Mouse (Mus musculus): Measurements from ENCODE around the gene Gng7. TPM values are rescaled to one million over a fixed set of nuclear protein-coding genes. Genes with fewer than 3 reads are reported as not detected.

The Gng7 gene
- polyA plus RNA-seq, 1 experiment from 2014 or later = 11.3 TPM

DNA sequence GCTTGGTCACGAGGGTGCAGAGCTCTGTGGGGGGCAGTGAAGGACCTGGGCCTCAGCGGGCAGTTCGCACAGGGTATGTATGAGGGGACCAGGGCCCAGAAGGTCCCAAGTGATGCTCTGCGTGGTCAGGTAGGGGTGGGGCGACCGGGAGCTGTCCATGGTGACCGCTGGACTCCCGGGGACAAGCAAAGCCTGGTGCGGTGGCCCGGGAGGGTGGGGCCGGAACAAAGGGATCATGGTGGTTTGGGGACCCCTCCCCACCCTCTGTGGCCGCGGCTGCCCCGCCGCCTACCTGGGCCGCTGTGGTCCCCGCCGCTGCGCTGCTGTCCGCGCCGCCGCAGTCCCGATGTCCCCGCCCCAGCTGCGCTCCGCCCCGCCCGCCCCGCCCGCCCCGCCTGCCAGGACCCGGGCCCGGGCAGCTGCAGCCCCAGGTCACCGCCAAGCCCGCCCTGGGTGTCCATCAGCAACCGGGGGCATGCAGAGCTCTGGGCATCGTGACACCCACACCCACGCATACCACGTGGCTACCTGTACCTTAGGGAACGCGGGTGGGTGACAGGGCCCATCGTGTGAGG, 10.4 kb upstream of the Gng7 start:
- peaks cover 4% of the 10 kb centered on the region; the same call in 1 of the 2 replicates for H3K9me3 ChIP-seq

DNA sequence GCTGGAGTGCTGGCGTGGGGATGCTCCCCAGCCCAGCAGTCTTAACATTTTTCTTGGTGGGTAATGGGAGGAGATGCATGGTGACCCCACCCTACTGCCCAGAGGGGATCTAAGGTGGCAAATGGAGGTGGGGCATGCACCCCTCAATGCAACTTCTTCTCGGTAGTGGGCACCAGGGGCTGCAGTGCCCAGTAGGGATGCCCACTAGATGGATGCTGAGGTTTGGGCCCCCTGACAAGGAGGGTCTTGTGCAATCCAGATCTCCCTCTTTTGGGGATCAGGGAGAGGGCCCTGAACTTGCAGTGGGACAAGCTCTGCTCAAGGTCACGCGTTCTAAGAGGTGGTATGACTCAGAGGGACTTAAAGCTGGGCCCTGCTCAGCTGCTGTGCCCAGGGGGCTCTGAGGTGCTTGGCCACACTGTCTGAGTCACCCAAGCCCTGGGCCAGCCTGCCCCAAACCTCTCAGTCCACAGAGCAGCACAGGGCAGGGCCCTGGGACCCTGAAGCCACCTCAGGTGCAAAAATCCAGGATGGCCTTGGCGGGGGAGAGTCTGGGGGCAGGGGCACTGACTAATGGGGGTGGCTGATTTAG, 9.7 kb upstream of the Gng7 start:
- peaks cover 61% of the 10 kb centered on the region for H3K27me3 ChIP-seq
- peak overlapping the region; percentile 37; the same call in 1 of the 2 replicates for H3K4me3 ChIP-seq
- H3K36me3 ChIP-seq = 0 out of 2 replicates have a peak, but pooled peaks cover under 1% of the 10 kb centered on the region
- peaks cover 4% of the 10 kb centered on the region; the same call in 1 of the 2 replicates for H3K9me3 ChIP-seq
- peaks cover 3% of the 10 kb centered on the region; the same call in 1 of the 2 replicates for H3K4me1 ChIP-seq
- WGBS = 64% methylated on average over 5 of the region's 5 CpGs
- no peak for ATAC-seq (ENCODE audit: insufficient number of reproducible peaks, insufficient read depth, low FRiP score, low TSS enrichment, low read depth)
- no peak overlapping the region for H3K4me2 ChIP-seq
- H3K9ac ChIP-seq = no peak overlapping the region
- H3K27ac ChIP-seq = no peak overlapping the region

More for the DNA sequence above, 10.4 kb upstream of the Gng7 start:
- Histone ChIP-seq H3K27me3 (peaks cover 61% of the 10 kb centered on the region), H3K36me3 (peaks cover 7% of the 10 kb centered on the region; the same call in 1 of the 2 replicates), H3K4me3 (peak overlapping the region; percentile 37), H3K4me2 (peak overlapping the region; percentile 61), H3K9ac (peak overlapping the region; percentile 36; the same call in 1 of the 2 replicates), H3K4me1 (peaks cover 3% of the 10 kb centered on the region; the same call in 1 of the 2 replicates), H3K27ac (no peak overlapping the region)
- no peak for ATAC-seq (ENCODE audit: insufficient number of reproducible peaks, insufficient read depth, low FRiP score, low TSS enrichment, low read depth)
- 2% methylated on average over 43 of the region's 43 CpGs for WGBS

- ATAC-seq (ENCODE audit: insufficient number of reproducible peaks, insufficient read depth, low FRiP score, low TSS enrichment, low read depth) = no peak
- WGBS = 69% methylated on average over 8 of the region's 8 CpGs
- H3K27me3 ChIP-seq = peaks cover 61% of the 10 kb centered on the region
Measured at GRCm38 (mm10) chr10:81022744-81023143, 8.0 kb upstream of the Gng7 start.

GRCm38 (mm10) chr10:81021547-81022110, 6.9 kb upstream of the Gng7 start:
- ATAC-seq (ENCODE audit: insufficient number of reproducible peaks, insufficient read depth, low FRiP score, low TSS enrichment, low read depth) = no peak
- WGBS = 10% methylated on average over 26 of the region's 26 CpGs
- no peak overlapping the region for H3K4me3 ChIP-seq
- peak overlapping the region; percentile 38 for H3K4me2 ChIP-seq
- H3K27ac ChIP-seq = no peak overlapping the region
- H3K27me3 ChIP-seq = peaks cover 61% of the 10 kb centered on the region
- H3K4me1 ChIP-seq = peaks cover 3% of the 10 kb centered on the region; the same call in 1 of the 2 replicates
- 0 out of 2 replicates have a peak overlapping the region, but pooled peaks have one; percentile 16 for H3K9ac ChIP-seq
- H3K36me3 ChIP-seq = no peaks in the 10 kb centered on the region
- peaks cover 4% of the 10 kb centered on the region; the same call in 1 of the 2 replicates for H3K9me3 ChIP-seq

More at GRCm38 (mm10) chr10:81022744-81023143, 8.0 kb upstream of the Gng7 start:
- peaks cover 4% of the 10 kb centered on the region; the same call in 1 of the 2 replicates for H3K9me3 ChIP-seq
- no peaks in the 10 kb centered on the region for H3K36me3 ChIP-seq
- H3K4me3 ChIP-seq = no peak overlapping the region
- H3K27ac ChIP-seq = no peak overlapping the region
- H3K9ac ChIP-seq = no peak overlapping the region
- H3K4me2 ChIP-seq = no peak overlapping the region
- peaks cover 3% of the 10 kb centered on the region; the same call in 1 of the 2 replicates for H3K4me1 ChIP-seq

- H3K27ac ChIP-seq = no peak overlapping the region
- peaks cover 4% of the 10 kb centered on the region; the same call in 1 of the 2 replicates for H3K9me3 ChIP-seq
- H3K36me3 ChIP-seq = no peaks in the 10 kb centered on the region
- H3K4me3 ChIP-seq = no peak overlapping the region
- peaks cover 47% of the 10 kb centered on the region for H3K27me3 ChIP-seq
- no peak overlapping the region for H3K9ac ChIP-seq
- peaks cover under 1% of the 10 kb centered on the region; the same call in 1 of the 2 replicates for H3K4me1 ChIP-seq
- 56% methylated on average over 2 of the region's 2 CpGs for WGBS
- H3K4me2 ChIP-seq = no peak overlapping the region
- ATAC-seq (ENCODE audit: insufficient number of reproducible peaks, insufficient read depth, low FRiP score, low TSS enrichment, low read depth) = no peak
Measured at GRCm38 (mm10) chr10:81020207-81020606, 5.5 kb upstream of the Gng7 start.

DNA sequence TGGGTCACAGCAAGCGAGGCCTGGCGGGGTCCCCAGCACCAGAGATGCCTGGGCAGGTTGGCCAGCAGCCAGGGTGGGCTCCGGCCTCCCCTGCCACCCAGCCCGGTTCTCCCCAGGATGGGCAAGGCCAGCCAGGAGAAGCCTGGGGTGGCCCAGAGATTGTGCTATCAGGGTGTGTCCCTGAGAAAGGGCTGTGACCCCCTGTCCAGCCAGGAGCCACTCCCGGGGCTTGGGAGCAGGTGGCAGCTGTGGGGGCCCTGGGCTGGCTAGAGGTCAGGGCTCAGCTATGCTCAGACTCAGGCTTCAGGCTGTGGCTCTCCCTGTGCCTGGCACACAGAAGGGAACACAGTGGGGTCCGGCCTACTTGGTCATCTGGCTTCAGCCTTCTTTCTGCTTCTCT, 4.9 kb upstream of the Gng7 start:
- no peak overlapping the region for H3K9ac ChIP-seq
- H3K4me3 ChIP-seq = no peak overlapping the region
- no peak overlapping the region for H3K4me2 ChIP-seq
- WGBS = 68% methylated on average over 6 of the region's 6 CpGs
- ATAC-seq (ENCODE audit: insufficient number of reproducible peaks, insufficient read depth, low FRiP score, low TSS enrichment, low read depth) = no peak
- H3K9me3 ChIP-seq = peaks cover 4% of the 10 kb centered on the region; the same call in 1 of the 2 replicates
- H3K36me3 ChIP-seq = no peaks in the 10 kb centered on the region
- no peak overlapping the region for H3K27ac ChIP-seq
- peaks cover 2% of the 10 kb centered on the region; the same call in 1 of the 2 replicates for H3K4me1 ChIP-seq
- H3K27me3 ChIP-seq = peaks cover 42% of the 10 kb centered on the region

- no peak overlapping the region for H3K9ac ChIP-seq
- peaks cover 9% of the 10 kb centered on the region for H3K4me1 ChIP-seq
- no peaks in the 10 kb centered on the region for H3K36me3 ChIP-seq
- H3K4me3 ChIP-seq = no peak overlapping the region
- H3K4me2 ChIP-seq = no peak overlapping the region
- no peak overlapping the region for H3K27ac ChIP-seq
- WGBS = 41% methylated on average over 10 of the region's 10 CpGs
- H3K9me3 ChIP-seq = peaks cover 4% of the 10 kb centered on the region; the same call in 1 of the 2 replicates
- peaks cover 28% of the 10 kb centered on the region for H3K27me3 ChIP-seq
- no peak for ATAC-seq (ENCODE audit: insufficient number of reproducible peaks, insufficient read depth, low FRiP score, low TSS enrichment, low read depth)
Measured at GRCm38 (mm10) chr10:81018326-81018725, 3.6 kb upstream of the Gng7 start.

- Histone ChIP-seq H3K27ac (no peak overlapping the region), H3K36me3 (no peaks in the 10 kb centered on the region), H3K9ac (no peak overlapping the region), H3K27me3 (peaks cover 13% of the 10 kb centered on the region), H3K4me2 (no peak overlapping the region), H3K9me3 (no peaks in the 10 kb centered on the region), H3K4me3 (no peak overlapping the region), H3K4me1 (peaks cover 9% of the 10 kb centered on the region)
- no peak for ATAC-seq (ENCODE audit: insufficient number of reproducible peaks, insufficient read depth, low FRiP score, low TSS enrichment, low read depth)
- WGBS = 9% methylated on average over 7 of the region's 7 CpGs
Measured at GRCm38 (mm10) chr10:81016645-81017044, 1.9 kb upstream of the Gng7 start.

DNA sequence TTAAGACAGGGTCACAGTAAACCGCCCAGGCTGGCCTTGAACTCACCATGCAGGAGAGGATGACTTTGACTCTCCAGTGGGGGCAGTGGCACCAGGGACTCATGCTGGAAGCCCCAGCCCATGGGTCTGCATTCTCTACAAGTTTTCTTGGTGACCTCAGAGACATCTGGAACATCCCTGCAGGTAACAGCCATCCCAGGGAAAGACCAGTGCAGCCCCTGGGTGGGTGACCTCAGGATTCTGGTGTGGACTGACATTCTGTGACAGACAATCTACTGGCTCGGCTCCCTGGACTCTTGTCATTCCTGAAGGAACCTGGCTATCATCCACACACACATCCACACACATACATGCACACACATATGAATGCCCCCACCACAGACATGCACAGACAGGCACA, 921 bp upstream of the Gng7 start:
- peaks cover 9% of the 10 kb centered on the region for H3K4me1 ChIP-seq
- WGBS = 88% methylated on average over 2 of the region's 2 CpGs
- no peak for ATAC-seq (ENCODE audit: insufficient number of reproducible peaks, insufficient read depth, low FRiP score, low TSS enrichment, low read depth)

GRCm38 (mm10) chr10:81010851-81011250, 3.9 kb downstream of the Gng7 start:
- peaks cover 9% of the 10 kb centered on the region for H3K4me1 ChIP-seq
- no peaks in the 10 kb centered on the region for H3K36me3 ChIP-seq
- 56% methylated on average over 6 of the region's 6 CpGs for WGBS
- peak overlapping the region; percentile 28 for H3K27ac ChIP-seq
- no peak overlapping the region for H3K9ac ChIP-seq
- no peak for ATAC-seq (ENCODE audit: insufficient number of reproducible peaks, insufficient read depth, low FRiP score, low TSS enrichment, low read depth)
- no peak overlapping the region for H3K4me2 ChIP-seq
- H3K9me3 ChIP-seq = no peaks in the 10 kb centered on the region
- no peak overlapping the region for H3K4me3 ChIP-seq
- no peaks in the 10 kb centered on the region for H3K27me3 ChIP-seq

More for the DNA sequence above, 921 bp upstream of the Gng7 start:
- Histone ChIP-seq H3K27me3 (peaks cover 3% of the 10 kb centered on the region; the same call in 1 of the 2 replicates), H3K36me3 (no peaks in the 10 kb centered on the region), H3K4me2 (peak overlapping the region; percentile 72; the same call in 1 of the 2 replicates), H3K27ac (no peak overlapping the region), H3K9me3 (no peaks in the 10 kb centered on the region), H3K9ac (no peak overlapping the region), H3K4me3 (no peak overlapping the region)

GRCm38 (mm10) chr10:81007240-81007639, 7.5 kb downstream of the Gng7 start:
- H3K36me3 ChIP-seq = no peaks in the 10 kb centered on the region
- no peaks in the 10 kb centered on the region for H3K27me3 ChIP-seq
- no peak overlapping the region for H3K4me3 ChIP-seq
- H3K4me2 ChIP-seq = no peak overlapping the region
- H3K9ac ChIP-seq = no peak overlapping the region
- no peaks in the 10 kb centered on the region for H3K9me3 ChIP-seq
- no peaks in the 10 kb centered on the region for H3K4me1 ChIP-seq
- no peak for ATAC-seq (ENCODE audit: insufficient number of reproducible peaks, insufficient read depth, low FRiP score, low TSS enrichment, low read depth)
- no peak overlapping the region for H3K27ac ChIP-seq
- 39% methylated on average over 7 of the region's 7 CpGs for WGBS
